Mouse (Mus musculus) c-Kit-positive CD71-negative TER-119-negative erythroid progenitor cells, embryonic 14.5 days (primary cell): ENCODE measurements around the gene Cdyl2.
A peak's percentile ranks its signal among the peaks of the same experiment; 100 is the strongest.

Source experiments
- DNase-seq: peaks from one replicate; pipeline ENCODE4 v3.0.0-alpha.2; 2013; ENCODE audit warnings: low read depth

Cdyl2 gene

GRCm38 (mm10) chr8:116621158-116621961, 111.4 kb downstream of the Cdyl2 start:
- no peak for DNase-seq

- DNase-seq = no peak
Measured at GRCm38 (mm10) chr8:116619686-116620320, 113.0 kb downstream of the Cdyl2 start.

- DNase-seq = no peak
Measured at GRCm38 (mm10) chr8:116619221-116619620, 113.6 kb downstream of the Cdyl2 start.

GRCm38 (mm10) chr8:116618797-116619196, 114.0 kb downstream of the Cdyl2 start:
- DNase-seq = no peak

- no peak for DNase-seq
Measured at GRCm38 (mm10) chr8:116617891-116618290, 114.9 kb downstream of the Cdyl2 start.

GRCm38 (mm10) chr8:116616369-116616768, 116.4 kb downstream of the Cdyl2 start:
- DNase-seq = no peak

GRCm38 (mm10) chr8:116614901-116615300, 117.9 kb downstream of the Cdyl2 start:
- DNase-seq = no peak

GRCm38 (mm10) chr8:116606171-116606570, 126.6 kb downstream of the Cdyl2 start:
- no peak for DNase-seq

- no peak for DNase-seq
Measured at GRCm38 (mm10) chr8:116602806-116603205, 130.0 kb downstream of the Cdyl2 start.

- no peak for DNase-seq
Measured at GRCm38 (mm10) chr8:116599728-116600127, 133.1 kb downstream of the Cdyl2 start.

GRCm38 (mm10) chr8:116591226-116591625, 141.6 kb downstream of the Cdyl2 start:
- DNase-seq = no peak

- no peak for DNase-seq
Measured at GRCm38 (mm10) chr8:116590546-116590945, 142.2 kb downstream of the Cdyl2 start.

- no peak for DNase-seq
Measured at GRCm38 (mm10) chr8:116590106-116590505, 142.7 kb downstream of the Cdyl2 start.

GRCm38 (mm10) chr8:116587616-116588468, 144.9 kb downstream of the Cdyl2 start:
- DNase-seq = no peak

GRCm38 (mm10) chr8:116581318-116582019, 151.3 kb downstream of the Cdyl2 start:
- no peak for DNase-seq

GRCm38 (mm10) chr8:116576732-116577131, 156.1 kb downstream of the Cdyl2 start:
- DNase-seq = no peak

GRCm38 (mm10) chr8:116573085-116573484, 159.7 kb downstream of the Cdyl2 start:
- no peak for DNase-seq

GRCm38 (mm10) chr8:116552778-116553177, 180.0 kb downstream of the Cdyl2 start:
- no peak for DNase-seq

- DNase-seq = peak; percentile 32
Measured at GRCm38 (mm10) chr8:116552255-116552654, 180.5 kb downstream of the Cdyl2 start.

GRCm38 (mm10) chr8:116543366-116543765, 189.4 kb downstream of the Cdyl2 start:
- no peak for DNase-seq

GRCm38 (mm10) chr8:116542842-116543241, 189.9 kb downstream of the Cdyl2 start:
- DNase-seq = no peak

- no peak for DNase-seq
Measured at GRCm38 (mm10) chr8:116540136-116540535, 192.7 kb downstream of the Cdyl2 start.
